Mouse (Mus musculus) urinary bladder, postnatal 36 days (tissue): ENCODE measurements at regions not wholly inside any gene's neighbourhood (a gene's known extent, or its start where the extent isn't known, plus 50 kb on each side); places are given as distances from the start of the nearest gene placed in this dataset.

ENCODE experiments used
- DNase-seq, 2 experiments: peaks; one replicate each; pipeline ENCODE4 v3.0.0; 2022; ENCODE audit warnings: low spot score in 2 of 2, mixed read lengths in 1 of 2

DNA sequence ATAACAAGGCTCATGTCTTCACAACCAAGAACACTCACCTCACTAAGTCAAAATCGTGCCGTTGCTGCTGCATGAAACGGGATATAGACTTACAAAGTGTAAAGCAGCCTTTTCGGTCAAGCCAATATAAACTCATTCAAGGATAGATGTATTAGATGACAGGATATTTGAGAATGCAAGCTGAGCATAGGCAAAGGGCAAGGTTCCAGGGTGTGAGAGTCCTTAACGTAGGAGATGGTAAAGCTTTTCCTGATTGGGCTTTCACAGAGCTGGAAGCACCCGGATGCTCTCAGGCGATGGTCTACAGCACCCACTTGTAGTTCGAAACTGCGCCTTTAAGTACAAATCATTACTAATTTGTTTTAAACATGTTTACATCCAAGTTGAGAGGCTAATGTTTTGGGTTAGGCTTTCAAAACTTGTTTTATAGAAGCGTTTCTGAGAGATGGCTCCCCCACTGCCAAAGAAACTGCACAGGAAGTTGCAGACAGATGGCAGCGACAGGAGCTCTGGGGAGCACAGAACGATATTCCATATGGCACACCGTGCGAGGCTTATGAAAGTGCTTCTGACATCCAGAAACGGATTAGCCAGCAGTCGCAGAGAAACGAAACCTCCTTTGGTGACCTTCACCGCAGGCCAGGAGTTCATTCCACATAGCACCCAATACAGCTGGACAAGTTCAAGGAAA is 54.1 kb upstream of the Rell1 start:
- DNase-seq: no peak

DNA sequence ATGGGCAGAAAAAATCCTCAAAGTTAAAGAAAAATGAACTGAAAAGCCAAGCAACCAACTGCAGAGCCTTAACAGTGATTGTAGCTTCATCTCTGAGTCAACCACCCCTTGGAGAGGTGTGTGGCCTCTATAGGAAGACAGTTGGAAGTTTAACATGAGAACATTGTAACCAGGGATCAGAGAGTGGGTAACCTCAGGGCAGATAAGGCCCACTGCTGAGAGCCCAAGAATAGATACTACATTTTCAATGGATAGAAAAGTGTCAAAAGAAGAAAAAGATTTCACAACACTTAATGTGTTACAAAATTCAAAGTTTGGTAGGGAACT is 54.6 kb upstream of the Rell1 start:
- DNase-seq: no peak

DNA sequence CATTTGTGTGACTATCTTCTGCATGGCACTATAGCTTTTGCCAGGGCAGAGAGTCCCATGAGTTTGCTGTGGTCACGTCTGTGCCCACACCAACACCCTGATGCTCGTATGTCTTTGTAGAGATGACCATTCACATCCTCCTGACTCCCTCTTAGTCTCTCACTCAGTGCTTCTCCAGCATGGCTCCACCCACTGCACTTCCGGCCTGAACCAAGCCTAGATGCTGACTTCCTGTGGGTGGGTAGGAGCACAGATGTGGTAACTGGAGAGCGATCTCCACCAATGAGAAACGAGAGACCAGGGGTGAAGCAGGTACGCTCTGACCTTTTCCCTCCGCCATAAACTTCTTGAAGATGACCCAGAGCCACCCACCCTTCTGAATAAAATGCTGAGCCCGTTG is 55.7 kb upstream of the Rell1 start:
- no peak for DNase-seq

DNA sequence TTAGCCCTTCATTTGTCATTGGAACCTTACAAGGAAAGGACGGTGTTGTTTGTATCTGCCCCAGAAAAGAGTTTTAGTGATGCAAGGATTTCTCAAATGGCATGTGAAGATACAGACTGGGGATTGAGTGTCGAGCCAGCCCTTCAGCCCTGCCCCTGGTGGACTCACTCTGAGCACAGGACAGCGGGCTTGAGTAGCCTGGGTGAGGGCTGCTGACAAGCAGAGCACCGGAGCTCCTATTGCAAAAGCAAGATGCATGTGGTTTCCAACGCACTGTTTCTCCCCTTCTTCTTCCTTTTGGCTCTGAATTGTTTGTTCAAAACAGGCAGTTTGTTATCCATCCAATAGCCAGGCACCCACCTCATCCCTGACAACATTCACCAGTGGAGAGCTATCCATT is 59.0 kb upstream of the Rell1 start:
- no peak for DNase-seq

DNA sequence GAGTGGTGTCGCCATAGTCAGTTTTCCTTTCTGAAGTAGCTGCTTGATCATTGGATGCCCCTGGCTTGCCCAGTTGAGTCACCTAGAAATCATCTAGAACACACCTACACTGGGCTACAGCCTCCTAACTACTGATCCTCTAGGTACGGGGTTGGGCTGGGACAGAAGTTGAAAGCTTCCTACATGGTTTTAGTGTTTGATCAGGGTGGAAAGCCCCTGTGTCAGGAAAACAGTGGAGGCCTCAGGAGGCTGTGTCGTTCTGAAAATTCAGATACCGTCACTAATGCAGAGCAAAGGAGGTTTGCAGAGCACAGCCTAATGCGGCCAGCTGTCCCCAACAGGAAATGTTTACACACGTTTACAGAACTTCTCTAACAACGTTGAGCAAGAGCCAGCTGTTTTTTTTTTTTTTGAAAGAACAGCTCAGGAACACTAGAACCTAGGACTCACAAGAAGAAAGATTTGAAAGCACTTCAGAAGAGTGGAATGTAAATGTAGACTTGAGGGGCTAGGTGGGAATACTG is 61.0 kb upstream of the Rell1 start:
- DNase-seq: peak in 1 of 2 experiments; percentile 28

DNA sequence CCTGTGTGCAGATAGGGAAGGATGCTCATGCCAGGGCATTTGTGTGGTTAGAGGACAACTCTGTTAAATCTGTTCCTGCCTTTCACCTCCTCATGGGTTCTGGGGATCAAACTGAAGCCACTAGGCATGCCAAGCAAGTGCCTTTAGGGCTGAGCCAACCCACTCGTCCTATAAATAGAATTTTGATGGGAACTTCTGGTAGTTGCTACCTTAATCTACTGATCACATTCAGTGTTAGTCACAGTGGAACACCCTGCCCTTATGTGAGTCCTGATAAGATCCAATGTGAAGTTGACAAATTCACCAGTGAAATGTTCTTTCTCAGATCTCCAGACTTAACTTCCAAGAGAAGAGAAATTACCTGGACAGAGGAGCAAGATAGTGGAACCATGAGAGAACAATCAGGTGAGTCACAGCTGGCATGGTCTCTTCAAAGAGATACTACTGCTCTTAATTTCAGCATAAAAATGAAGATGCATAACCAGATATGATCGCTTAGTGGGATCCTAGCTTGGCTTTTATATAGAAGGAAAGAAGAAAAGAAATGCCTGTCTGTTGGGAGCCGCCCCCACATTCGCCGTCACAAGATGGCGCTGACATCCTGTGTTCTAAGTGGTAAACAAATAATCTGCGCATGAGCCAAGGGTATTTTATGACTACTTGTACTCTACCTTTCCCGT is 61.7 kb upstream of the Rell1 start:
- no peak for DNase-seq

DNA sequence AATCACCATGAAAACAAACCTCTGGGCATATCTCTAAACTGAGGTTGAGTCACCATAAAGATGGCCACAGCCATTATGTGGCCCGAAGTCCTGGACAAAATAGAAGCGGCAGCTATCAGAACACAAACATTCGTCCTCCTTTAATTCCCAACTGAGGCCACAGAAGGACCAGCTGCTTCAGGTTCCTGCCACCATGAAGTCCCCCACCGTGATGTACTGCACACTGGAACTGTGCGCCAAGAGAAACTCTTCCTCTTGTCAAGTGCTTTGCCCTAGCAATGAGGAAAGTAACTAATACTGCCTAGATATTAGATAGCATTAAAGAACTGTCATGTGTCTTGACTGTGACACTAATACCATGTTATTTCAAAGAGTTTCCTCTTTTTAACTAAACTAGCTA is 54.4 kb upstream of the Pgm2 start:
- DNase-seq: no peak

DNA sequence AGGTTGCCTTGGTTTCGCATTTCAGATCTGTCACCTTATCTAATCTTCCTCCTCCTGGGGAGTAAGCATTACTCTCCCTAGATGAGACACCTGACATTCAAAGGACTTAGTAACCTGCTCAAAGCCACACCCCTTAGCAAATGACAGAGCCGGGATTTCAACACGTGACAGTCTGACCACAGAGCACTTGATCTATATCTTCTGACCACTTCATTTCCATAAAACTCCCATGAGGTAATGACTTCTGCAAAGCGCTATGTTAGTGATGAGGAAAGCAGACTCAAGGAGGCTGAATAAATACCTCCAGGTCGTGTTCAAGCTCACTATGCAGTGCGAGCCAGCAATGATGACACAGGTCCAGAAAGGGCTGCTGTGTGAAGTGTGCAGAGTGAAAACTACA is 52.1 kb upstream of the Pgm2 start:
- no peak for DNase-seq
